Mouse (Mus musculus): ENCODE results near the gene Dcaf6. TPM values are rescaled to one million over a fixed set of nuclear protein-coding genes. Genes with fewer than 3 reads are reported as not detected.

Dcaf6 gene
- polyA plus RNA-seq, 1 experiment from 2014 or later = 17.0 TPM

- H3K27ac ChIP-seq = no peak within 1 kb of the TSS
- DNase-seq (ENCODE audit: low spot score) (no peak), ATAC-seq (ENCODE audit: low FRiP score) (no peak)
- no peaks in the 10 kb centered on the region for H3K9me3 ChIP-seq (ENCODE audit: control insufficient read depth, low read length)
- no peak within 1 kb of the TSS for H3K4me3 ChIP-seq (replicated peaks; ENCODE audit: low read length)
- 91% methylated on average over 1 of the region's 1 CpGs for WGBS
- no peak within 1 kb of the TSS for H3K9ac ChIP-seq
- no peaks in the 10 kb centered on the region for H3K4me1 ChIP-seq (replicated peaks; ENCODE audit: control insufficient read depth, insufficient read depth, low read length)
- peaks cover 35% of the 10 kb centered on the region for H3K36me3 ChIP-seq (replicated peaks; ENCODE audit: control insufficient read depth, insufficient read depth)
- no peak within 1 kb of the TSS for H3K4me2 ChIP-seq (replicated peaks)
- no peaks in the 10 kb centered on the region for H3K27me3 ChIP-seq (ENCODE audit: control insufficient read depth, insufficient read depth, low read length)
Measured at GRCm38 (mm10) chr1:165295489-165295888, 164.8 kb downstream of the Dcaf6 start, which contains the start of gene Gpr161. TSS of gene Gpr161 (plus strand) at chr1:165295789.

GRCm38 (mm10) chr1:165291606-165292005 lies 168.7 kb downstream of the Dcaf6 start:
- DNase-seq (ENCODE audit: low spot score) (no peak), ATAC-seq (ENCODE audit: low FRiP score) (no peak)
- H3K27ac ChIP-seq = no peak overlapping the region
- H3K9ac ChIP-seq = no peak overlapping the region
- no peaks in the 10 kb centered on the region for H3K9me3 ChIP-seq (ENCODE audit: control insufficient read depth, low read length)
- no peak overlapping the region for H3K4me3 ChIP-seq (replicated peaks; ENCODE audit: low read length)
- no peak overlapping the region for H3K4me2 ChIP-seq (replicated peaks)
- H3K27me3 ChIP-seq (ENCODE audit: control insufficient read depth, insufficient read depth, low read length) = no peaks in the 10 kb centered on the region
- H3K36me3 ChIP-seq (replicated peaks; ENCODE audit: control insufficient read depth, insufficient read depth) = peaks cover 28% of the 10 kb centered on the region
- 90% methylated on average over 6 of the region's 6 CpGs for WGBS
- H3K4me1 ChIP-seq (replicated peaks; ENCODE audit: control insufficient read depth, insufficient read depth, low read length) = no peaks in the 10 kb centered on the region

GRCm38 (mm10) chr1:165289831-165290230 lies 170.4 kb downstream of the Dcaf6 start:
- Histone ChIP-seq H3K27me3 (ENCODE audit: control insufficient read depth, insufficient read depth, low read length) (no peaks in the 10 kb centered on the region), H3K4me3 (replicated peaks; ENCODE audit: low read length) (no peak overlapping the region), H3K4me2 (replicated peaks) (no peak overlapping the region), H3K36me3 (replicated peaks; ENCODE audit: control insufficient read depth, insufficient read depth) (peaks cover 19% of the 10 kb centered on the region), H3K9ac (no peak overlapping the region), H3K4me1 (replicated peaks; ENCODE audit: control insufficient read depth, insufficient read depth, low read length) (no peaks in the 10 kb centered on the region; the same call in 1 of the 2 replicates), H3K27ac (no peak overlapping the region), H3K9me3 (ENCODE audit: control insufficient read depth, low read length) (no peaks in the 10 kb centered on the region)
- 92% methylated on average over 4 of the region's 4 CpGs for WGBS
- no peak for ATAC-seq (ENCODE audit: low FRiP score)
- no peak for DNase-seq (ENCODE audit: low spot score)

GRCm38 (mm10) chr1:165288165-165288564 lies 172.1 kb downstream of the Dcaf6 start:
- no peak for DNase-seq (ENCODE audit: low spot score)
- peaks cover 11% of the 10 kb centered on the region for H3K4me1 ChIP-seq (replicated peaks; ENCODE audit: control insufficient read depth, insufficient read depth, low read length)
- peaks cover 5% of the 10 kb centered on the region; the same call in 1 of the 2 replicates for H3K36me3 ChIP-seq (replicated peaks; ENCODE audit: control insufficient read depth, insufficient read depth)
- 90% methylated on average over 9 of the region's 9 CpGs for WGBS
- no peak overlapping the region for H3K9ac ChIP-seq
- no peaks in the 10 kb centered on the region for H3K27me3 ChIP-seq (ENCODE audit: control insufficient read depth, insufficient read depth, low read length)
- H3K27ac ChIP-seq = no peak overlapping the region
- no peak overlapping the region for H3K4me3 ChIP-seq (replicated peaks; ENCODE audit: low read length)
- ATAC-seq (ENCODE audit: low FRiP score) = no peak
- H3K4me2 ChIP-seq (replicated peaks) = no peak overlapping the region
- no peaks in the 10 kb centered on the region for H3K9me3 ChIP-seq (ENCODE audit: control insufficient read depth, low read length)

GRCm38 (mm10) chr1:165284096-165284495 lies 176.2 kb downstream of the Dcaf6 start:
- 63% methylated on average over 7 of the region's 7 CpGs for WGBS
- H3K9ac ChIP-seq = no peak overlapping the region; the same call in 1 of the 2 replicates

GRCm38 (mm10) chr1:165282967-165283345 lies 177.3 kb downstream of the Dcaf6 start:
- no peak for ATAC-seq (ENCODE audit: low FRiP score)

More at GRCm38 (mm10) chr1:165284096-165284495, 176.2 kb downstream of the Dcaf6 start:
- no peaks in the 10 kb centered on the region for H3K9me3 ChIP-seq (ENCODE audit: control insufficient read depth, low read length)
- no peaks in the 10 kb centered on the region for H3K36me3 ChIP-seq (replicated peaks; ENCODE audit: control insufficient read depth, insufficient read depth)
- no peak overlapping the region for H3K27ac ChIP-seq
- DNase-seq (ENCODE audit: low spot score) = no peak
- H3K4me2 ChIP-seq (replicated peaks) = peak overlapping the region; percentile 83
- no peaks in the 10 kb centered on the region for H3K27me3 ChIP-seq (ENCODE audit: control insufficient read depth, insufficient read depth, low read length)
- no peak for ATAC-seq (ENCODE audit: low FRiP score)
- peak overlapping the region; percentile 84; the same call in 1 of the 2 replicates for H3K4me3 ChIP-seq (replicated peaks; ENCODE audit: low read length)
- H3K4me1 ChIP-seq (replicated peaks; ENCODE audit: control insufficient read depth, insufficient read depth, low read length) = peaks cover 29% of the 10 kb centered on the region

GRCm38 (mm10) chr1:165282222-165282966 lies 177.9 kb downstream of the Dcaf6 start:
- Histone ChIP-seq H3K36me3 (replicated peaks; ENCODE audit: control insufficient read depth, insufficient read depth) (no peaks in the 10 kb centered on the region), H3K4me2 (replicated peaks) (peak overlapping the region; percentile 83), H3K27me3 (ENCODE audit: control insufficient read depth, insufficient read depth, low read length) (no peaks in the 10 kb centered on the region), H3K4me1 (replicated peaks; ENCODE audit: control insufficient read depth, insufficient read depth, low read length) (peaks cover 29% of the 10 kb centered on the region), H3K4me3 (replicated peaks; ENCODE audit: low read length) (peak overlapping the region; percentile 84), H3K9ac (peak overlapping the region; percentile 91), H3K27ac (peak overlapping the region; percentile 90), H3K9me3 (ENCODE audit: control insufficient read depth, low read length) (no peaks in the 10 kb centered on the region)
- WGBS = under 1% methylated on average over 35 of the region's 35 CpGs
- ATAC-seq (ENCODE audit: low FRiP score) (peak; percentile 66), DNase-seq (ENCODE audit: low spot score) (peak; percentile 60)

More at GRCm38 (mm10) chr1:165282967-165283345, 177.3 kb downstream of the Dcaf6 start:
- Histone ChIP-seq H3K4me1 (replicated peaks; ENCODE audit: control insufficient read depth, insufficient read depth, low read length) (peaks cover 29% of the 10 kb centered on the region), H3K27ac (peak overlapping the region; percentile 90), H3K36me3 (replicated peaks; ENCODE audit: control insufficient read depth, insufficient read depth) (no peaks in the 10 kb centered on the region), H3K4me3 (replicated peaks; ENCODE audit: low read length) (peak overlapping the region; percentile 84), H3K9me3 (ENCODE audit: control insufficient read depth, low read length) (no peaks in the 10 kb centered on the region), H3K27me3 (ENCODE audit: control insufficient read depth, insufficient read depth, low read length) (no peaks in the 10 kb centered on the region), H3K9ac (peak overlapping the region; percentile 91), H3K4me2 (replicated peaks) (peak overlapping the region; percentile 83)
- 14% methylated on average over 7 of the region's 7 CpGs for WGBS
- DNase-seq (ENCODE audit: low spot score) = no peak

GRCm38 (mm10) chr1:165281351-165282221 lies 178.7 kb downstream of the Dcaf6 start:
- WGBS = 1% methylated on average over 43 of the region's 71 CpGs

GRCm38 (mm10) chr1:165280741-165281140 lies 179.5 kb downstream of the Dcaf6 start:
- Histone ChIP-seq H3K4me3 (replicated peaks; ENCODE audit: low read length) (peak overlapping the region; percentile 84), H3K9ac (peak overlapping the region; percentile 91), H3K36me3 (replicated peaks; ENCODE audit: control insufficient read depth, insufficient read depth) (no peaks in the 10 kb centered on the region), H3K27me3 (ENCODE audit: control insufficient read depth, insufficient read depth, low read length) (no peaks in the 10 kb centered on the region), H3K4me2 (replicated peaks) (peak overlapping the region; percentile 83), H3K27ac (peak overlapping the region; percentile 90), H3K4me1 (replicated peaks; ENCODE audit: control insufficient read depth, insufficient read depth, low read length) (peaks cover 29% of the 10 kb centered on the region), H3K9me3 (ENCODE audit: control insufficient read depth, low read length) (no peaks in the 10 kb centered on the region)
- DNase-seq (ENCODE audit: low spot score) (no peak), ATAC-seq (ENCODE audit: low FRiP score) (no peak)
- 33% methylated on average over 10 of the region's 10 CpGs for WGBS

More at GRCm38 (mm10) chr1:165281351-165282221, 178.7 kb downstream of the Dcaf6 start:
- Histone ChIP-seq H3K36me3 (replicated peaks; ENCODE audit: control insufficient read depth, insufficient read depth) (no peaks in the 10 kb centered on the region), H3K4me3 (replicated peaks; ENCODE audit: low read length) (peak overlapping the region; percentile 84), H3K9me3 (ENCODE audit: control insufficient read depth, low read length) (no peaks in the 10 kb centered on the region), H3K27ac (peak overlapping the region; percentile 90), H3K4me2 (replicated peaks) (peak overlapping the region; percentile 83), H3K4me1 (replicated peaks; ENCODE audit: control insufficient read depth, insufficient read depth, low read length) (peaks cover 29% of the 10 kb centered on the region), H3K27me3 (ENCODE audit: control insufficient read depth, insufficient read depth, low read length) (no peaks in the 10 kb centered on the region), H3K9ac (peak overlapping the region; percentile 91)
- ATAC-seq (ENCODE audit: low FRiP score) = peak; percentile 85
- peak; percentile 69 for DNase-seq (ENCODE audit: low spot score)

Data from hindbrain, embryonic 14.5 days (tissue).